Comparison of ENCODE assay signal across 23 mouse cellular contexts in the genomic region with DNA sequence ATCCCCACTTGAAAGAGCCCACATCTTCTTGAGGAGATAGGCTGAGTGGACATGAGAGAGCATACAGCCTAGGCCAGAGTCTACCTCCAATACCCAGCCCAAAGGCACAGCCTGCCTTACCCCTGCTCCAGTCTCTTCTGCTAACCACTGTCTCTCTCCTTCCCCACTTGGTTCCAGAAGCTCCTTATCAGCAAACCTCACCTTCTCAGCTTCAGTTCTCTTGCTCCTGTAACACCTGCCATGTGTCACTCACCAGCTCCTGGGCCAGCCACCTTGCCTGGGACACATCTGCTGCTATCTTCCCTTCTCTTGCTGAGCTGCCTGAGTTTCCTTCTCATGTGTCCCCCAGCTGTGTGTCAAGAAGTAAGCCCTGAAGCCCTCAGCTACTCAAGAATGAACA. TPM values are rescaled to one million over a fixed set of nuclear protein-coding genes. Genes with fewer than 3 reads are reported as not detected.
DNase-seq lines count a peak whose midpoint lies in the region; ATAC-seq lines count a peak whose summit lies in the region.
"Not testable (repeated sequence)": the region's sequence is repeated elsewhere in the genome, so short reads cannot be mapped to it uniquely, and the experiment has no call there.
"Had no signal": no experiment of that assay in that cellular context is flagged by ENCODE, and none has a peak within 500 bp of the region (broad histone marks: within the 10 kb centered on the region; RNA-seq: fewer than 3 reads in every experiment).

No protein-coding gene starts in this region.

- not testable (repeated sequence) for DNase-seq in liver, embryonic 11.5 days (ENCODE audit: low spot score); liver, embryonic 13.5 days

- H3K4me2 ChIP-seq in liver, embryonic 11.5 days; liver, embryonic 13.5 days; liver, embryonic 16.5 days (ENCODE audit: low read depth, low read length): not testable (repeated sequence)

- not testable (repeated sequence) for H3K36me3 ChIP-seq in liver, embryonic 11.5 days (ENCODE audit: control insufficient read depth, insufficient read depth, low read length); liver, embryonic 13.5 days; liver, embryonic 16.5 days (ENCODE audit: control insufficient read depth, insufficient read depth)

- not testable (repeated sequence) for H3K9me3 ChIP-seq in liver, embryonic 11.5 days (ENCODE audit: control insufficient read depth, low read length); liver, embryonic 13.5 days (replicated peaks); liver, embryonic 16.5 days (replicated peaks; ENCODE audit: control insufficient read depth, low read length)

- not testable (repeated sequence) for H3K27me3 ChIP-seq in liver, embryonic 11.5 days (replicated peaks; ENCODE audit: control insufficient read depth, insufficient read depth, low read length); liver, embryonic 13.5 days; liver, embryonic 16.5 days (ENCODE audit: control insufficient read depth, insufficient read depth, low read depth, low read length)

- peak; percentile 27 for ATAC-seq in erythroblast, adult 5-6 weeks (replicated peaks; ENCODE audit: low FRiP score, poor library complexity, severe bottlenecking)
- peak; percentile 60; the same call in 1 of the 2 replicates for ATAC-seq in liver, embryonic 11.5 days (replicated peaks; ENCODE audit: low FRiP score)
- peak; percentile 57 for ATAC-seq in liver, embryonic 13.5 days (ENCODE audit: low read depth)
- peak; percentile 39; the same call in 1 of the 2 replicates for ATAC-seq in liver, embryonic 16.5 days (ENCODE audit: low read depth)
- ATAC-seq in megakaryocyte progenitor cell, adult 5-6 weeks (replicated peaks; ENCODE audit: poor library complexity): peak; percentile 5

- not testable (repeated sequence) for H3K4me1 ChIP-seq in liver, embryonic 11.5 days (replicated peaks; ENCODE audit: control insufficient read depth, insufficient read depth, low read length); liver, embryonic 13.5 days (replicated peaks); liver, embryonic 16.5 days (ENCODE audit: control insufficient read depth, low read depth, low read length)

- H3K4me3 ChIP-seq in liver, embryonic 11.5 days (ENCODE audit: low read depth, low read length); liver, embryonic 13.5 days (replicated peaks); liver, embryonic 16.5 days (ENCODE audit: low read depth, low read length): not testable (repeated sequence)

- not testable (repeated sequence) for H3K9ac ChIP-seq in liver, embryonic 11.5 days (ENCODE audit: low read depth, low read length); liver, embryonic 13.5 days; liver, embryonic 16.5 days (ENCODE audit: low read depth, low read length)

- H3K27ac ChIP-seq in liver, embryonic 11.5 days (ENCODE audit: low read depth, low read length); liver, embryonic 13.5 days; liver, embryonic 16.5 days (ENCODE audit: low read length): not testable (repeated sequence)

RNA-seq across cellular contexts. Expression of gene Calm4, which starts 3.9 kb away (rescaled TPM):
- not detected in 2 replicates for total RNA-seq in erythroblast, adult 5-6 weeks (2015; ENCODE audit: low replicate concordance)
- not detected in 2 replicates for total RNA-seq in erythroblast, adult 5-6 weeks (2017; ENCODE audit: low replicate concordance)
- polyA plus RNA-seq in liver, embryonic 11.5 days (2014; fragmentation: Nextera tagmentation; extraction: Ambion mirVana): not detected in 2 replicates
- not detected in 2 replicates for polyA plus RNA-seq in liver, embryonic 13.5 days (2015; fragmentation: Nextera tagmentation; extraction: Ambion mirVana)
- not detected in 2 replicates for polyA plus RNA-seq in liver, embryonic 16.5 days (2015; fragmentation: Nextera tagmentation; extraction: Ambion mirVana)
- total RNA-seq in megakaryocyte progenitor cell, adult 5-6 weeks (2015): not detected in 2 replicates
- not detected in 2 replicates for total RNA-seq in megakaryocyte progenitor cell, adult 5-6 weeks (2017)
- total RNA-seq: adrenal gland, adult 18-20 months; adrenal gland, adult 8-10 months; adrenal gland, postnatal 14 days; adrenal gland, postnatal 36 days; CH12.LX; forebrain, postnatal 0 days; G1E had no signal
- polyA plus RNA-seq: activated CD4-positive, CD25-positive, alpha-beta regulatory T cell, adult 4 months; CD4-positive, CD25-positive, alpha-beta regulatory T cell, adult 4 months; cerebellum, adult 2 months; cortical plate, adult 2 months; embryonic facial prominence, embryonic 10.5 days; erythroblast, embryonic 14.5 days; forebrain, embryonic 11.5 days; forebrain, embryonic 13.5 days; forebrain, embryonic 15.5 days; forebrain, postnatal 0 days; G1E; Patski had no signal

RNA-seq across cellular contexts. Expression of gene Calm5, which starts 20.3 kb away (rescaled TPM):
- not detected in 2 replicates for total RNA-seq in erythroblast, adult 5-6 weeks (2015; ENCODE audit: low replicate concordance)
- total RNA-seq in erythroblast, adult 5-6 weeks (2017; ENCODE audit: low replicate concordance): not detected in 2 replicates
- polyA plus RNA-seq in liver, embryonic 11.5 days (2014; fragmentation: Nextera tagmentation; extraction: Ambion mirVana): not detected in 2 replicates
- polyA plus RNA-seq in liver, embryonic 13.5 days (2015; fragmentation: Nextera tagmentation; extraction: Ambion mirVana): not detected in 2 replicates
- not detected in 2 replicates for polyA plus RNA-seq in liver, embryonic 16.5 days (2015; fragmentation: Nextera tagmentation; extraction: Ambion mirVana)
- not detected in 2 replicates for total RNA-seq in megakaryocyte progenitor cell, adult 5-6 weeks (2015)
- not detected in 2 replicates for total RNA-seq in megakaryocyte progenitor cell, adult 5-6 weeks (2017)
- total RNA-seq: adrenal gland, adult 18-20 months; adrenal gland, adult 8-10 months; adrenal gland, postnatal 14 days; adrenal gland, postnatal 36 days; CH12.LX; forebrain, postnatal 0 days; G1E had no signal
- polyA plus RNA-seq: activated CD4-positive, CD25-positive, alpha-beta regulatory T cell, adult 4 months; CD4-positive, CD25-positive, alpha-beta regulatory T cell, adult 4 months; cerebellum, adult 2 months; cortical plate, adult 2 months; embryonic facial prominence, embryonic 10.5 days; embryonic facial prominence, embryonic 12.5 days; erythroblast, embryonic 14.5 days; forebrain, embryonic 11.5 days; forebrain, embryonic 13.5 days; forebrain, embryonic 15.5 days; forebrain, postnatal 0 days; G1E; Patski had no signal

RNA-seq across cellular contexts. Expression of gene Calml3, which starts 29.5 kb away (rescaled TPM):
- not detected in 2 replicates for total RNA-seq in erythroblast, adult 5-6 weeks (2015; ENCODE audit: low replicate concordance)
- not detected in 2 replicates for total RNA-seq in erythroblast, adult 5-6 weeks (2017; ENCODE audit: low replicate concordance)
- polyA plus RNA-seq in liver, embryonic 11.5 days (2014; fragmentation: Nextera tagmentation; extraction: Ambion mirVana): 0.19 TPM in 1 of 2 replicates, not detected in the other
- not detected in 2 replicates for polyA plus RNA-seq in liver, embryonic 13.5 days (2015; fragmentation: Nextera tagmentation; extraction: Ambion mirVana)
- not detected in 2 replicates for polyA plus RNA-seq in liver, embryonic 16.5 days (2015; fragmentation: Nextera tagmentation; extraction: Ambion mirVana)
- total RNA-seq in megakaryocyte progenitor cell, adult 5-6 weeks (2015): not detected in 2 replicates
- total RNA-seq in megakaryocyte progenitor cell, adult 5-6 weeks (2017): not detected in 2 replicates
- total RNA-seq: adrenal gland, postnatal 14 days; CH12.LX; forebrain, postnatal 0 days had no signal
- polyA plus RNA-seq: activated CD4-positive, CD25-positive, alpha-beta regulatory T cell, adult 4 months; CD4-positive, CD25-positive, alpha-beta regulatory T cell, adult 4 months; cerebellum, adult 2 months; cortical plate, adult 2 months; embryonic facial prominence, embryonic 10.5 days; erythroblast, embryonic 14.5 days; forebrain, embryonic 11.5 days; forebrain, embryonic 13.5 days; forebrain, embryonic 15.5 days; forebrain, postnatal 0 days; G1E had no signal

Comparison
In these comparisons a context has a peak if more than half of its experiments do, and no peak if none do; other contexts are left out.
1. ATAC-seq: peak in every context shown above with its lines; median percentile 60 in liver, embryonic 11.5 days; 57 in liver, embryonic 13.5 days; 39 in liver, embryonic 16.5 days; 27 in erythroblast, adult 5-6 weeks; 5 in megakaryocyte progenitor cell, adult 5-6 weeks.